Mouse (Mus musculus): Measurements from ENCODE around the gene Krt79. TPM values are rescaled to one million over a fixed set of nuclear protein-coding genes. Genes with fewer than 3 reads are reported as not detected.

Gene Krt79
- polyA plus RNA-seq, 1 experiment = not detected

DNA sequence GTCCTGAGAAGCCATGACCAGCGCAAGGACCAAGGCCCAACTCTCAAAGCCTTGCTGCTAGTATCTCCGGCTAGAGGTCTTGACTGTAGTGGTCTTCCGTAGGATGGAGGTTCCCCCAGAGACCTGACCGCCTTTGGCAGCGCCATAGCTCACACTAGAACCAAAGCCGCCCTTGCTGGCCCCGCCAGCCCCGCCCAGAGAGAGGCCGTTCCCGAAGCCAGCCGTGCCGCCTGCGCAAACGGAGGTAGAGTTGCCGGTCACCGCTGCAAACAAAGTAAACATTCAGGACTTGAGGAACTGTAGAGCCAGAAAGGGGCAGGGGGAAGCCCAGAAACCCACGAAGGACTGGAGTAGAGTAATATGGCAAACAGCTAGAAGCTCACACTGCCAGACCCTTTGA, 10.5 kb downstream of the Krt79 start:
- no peak for TF ChIP-seq POLR2A (IDR thresholded peaks at IDR 0.05; ENCODE audit: borderline replicate concordance, insufficient read depth, low read length)
- no peak for TF ChIP-seq CTCF (IDR thresholded peaks at IDR 0.05; ENCODE audit: borderline replicate concordance, insufficient read depth, low read depth, low read length)

DNA sequence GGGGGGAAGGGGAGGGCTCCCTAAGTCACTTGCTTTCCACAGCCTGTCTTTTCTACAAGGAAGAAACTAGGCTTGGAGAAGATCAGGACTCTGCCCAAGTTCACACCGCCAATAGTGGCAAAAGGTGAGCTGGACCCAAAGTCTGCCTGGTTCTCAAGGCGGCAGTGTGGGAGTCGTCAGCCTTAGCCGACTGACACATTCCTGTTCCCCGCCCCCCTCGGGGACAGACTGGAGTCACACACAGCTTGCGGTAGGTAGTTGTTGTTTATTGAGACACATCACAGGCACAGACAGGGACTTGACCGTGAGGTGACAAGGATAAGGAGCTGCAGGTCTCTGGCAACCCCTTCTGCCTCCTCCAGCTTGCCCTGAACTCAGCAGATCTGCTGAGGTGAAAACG, 11.0 kb downstream of the Krt79 start:
- DNase-seq = no peak
- H3K4me3 ChIP-seq (replicated peaks; ENCODE audit: insufficient read depth, low read depth, low read length) = no peak overlapping the region
- H3K27me3 ChIP-seq (ENCODE audit: control insufficient read depth, insufficient read depth, low read length) = no peaks in the 10 kb centered on the region
- TF ChIP-seq CTCF (IDR thresholded peaks at IDR 0.05; ENCODE audit: borderline replicate concordance, insufficient read depth, low read depth, low read length) (no peak), POLR2A (IDR thresholded peaks at IDR 0.05; ENCODE audit: borderline replicate concordance, insufficient read depth, low read length) (no peak)
- no peak overlapping the region for H3K27ac ChIP-seq (ENCODE audit: insufficient read depth, low read length)
- WGBS = 34% methylated on average over 9 of the region's 9 CpGs
- peaks cover 4% of the 10 kb centered on the region; the same call in 1 of the 2 replicates for H3K4me1 ChIP-seq (ENCODE audit: control insufficient read depth, insufficient read depth, low read length)

More for the DNA sequence above, 10.5 kb downstream of the Krt79 start:
- peaks cover 4% of the 10 kb centered on the region; the same call in 1 of the 2 replicates for H3K4me1 ChIP-seq (ENCODE audit: control insufficient read depth, insufficient read depth, low read length)
- H3K4me3 ChIP-seq (replicated peaks; ENCODE audit: insufficient read depth, low read depth, low read length) = no peak overlapping the region
- H3K27ac ChIP-seq (ENCODE audit: insufficient read depth, low read length) = no peak overlapping the region
- no peaks in the 10 kb centered on the region for H3K27me3 ChIP-seq (ENCODE audit: control insufficient read depth, insufficient read depth, low read length)
- WGBS = 12% methylated on average over 17 of the region's 17 CpGs
- no peak for DNase-seq

DNA sequence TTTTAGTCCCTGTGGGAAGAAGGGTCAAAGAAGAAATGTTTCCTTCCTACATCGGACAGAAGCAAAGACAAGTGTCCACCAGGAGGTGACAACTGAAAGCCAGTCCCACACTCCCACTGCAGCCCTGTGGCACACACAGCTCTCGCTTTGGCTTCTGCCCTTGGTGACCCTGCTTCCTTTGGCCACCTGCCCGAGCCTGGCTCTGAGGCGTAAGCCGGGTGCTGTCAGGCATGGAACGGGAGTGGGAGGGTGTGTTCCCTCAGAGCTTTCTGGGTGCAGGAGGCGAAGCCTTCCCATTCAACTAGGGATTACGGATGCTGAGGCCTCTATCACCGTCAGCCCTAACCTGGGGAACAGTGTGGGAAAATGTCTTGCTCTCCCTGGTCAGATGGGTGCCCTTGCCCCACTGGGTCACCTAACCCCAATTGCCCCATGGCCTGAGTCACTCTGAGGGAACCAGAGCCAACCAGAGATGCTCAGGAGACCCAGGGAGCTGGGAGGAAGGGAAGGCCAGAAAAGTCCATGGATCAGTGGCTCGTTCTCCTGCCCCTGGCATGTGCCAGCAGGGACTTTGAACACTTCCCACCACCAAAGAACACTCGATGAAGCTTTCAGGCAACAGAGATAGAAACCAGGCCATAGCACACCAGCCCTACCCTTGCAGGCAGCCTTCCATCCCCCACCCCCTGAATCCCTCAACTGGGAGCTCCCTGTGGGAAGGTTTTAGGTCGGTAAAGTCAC, 12.6 kb downstream of the Krt79 start:
- Histone ChIP-seq H3K4me1 (ENCODE audit: control insufficient read depth, insufficient read depth, low read length) (peaks cover 4% of the 10 kb centered on the region; the same call in 1 of the 2 replicates), H3K27ac (ENCODE audit: insufficient read depth, low read length) (no peak overlapping the region), H3K27me3 (ENCODE audit: control insufficient read depth, insufficient read depth, low read length) (no peaks in the 10 kb centered on the region), H3K4me3 (replicated peaks; ENCODE audit: insufficient read depth, low read depth, low read length) (no peak overlapping the region)
- 54% methylated on average over 12 of the region's 12 CpGs for WGBS
- DNase-seq = no peak
- TF ChIP-seq CTCF (IDR thresholded peaks at IDR 0.05; ENCODE audit: borderline replicate concordance, insufficient read depth, low read depth, low read length) = no peak
- TF ChIP-seq POLR2A (IDR thresholded peaks at IDR 0.05; ENCODE audit: borderline replicate concordance, insufficient read depth, low read length) = no peak

DNA sequence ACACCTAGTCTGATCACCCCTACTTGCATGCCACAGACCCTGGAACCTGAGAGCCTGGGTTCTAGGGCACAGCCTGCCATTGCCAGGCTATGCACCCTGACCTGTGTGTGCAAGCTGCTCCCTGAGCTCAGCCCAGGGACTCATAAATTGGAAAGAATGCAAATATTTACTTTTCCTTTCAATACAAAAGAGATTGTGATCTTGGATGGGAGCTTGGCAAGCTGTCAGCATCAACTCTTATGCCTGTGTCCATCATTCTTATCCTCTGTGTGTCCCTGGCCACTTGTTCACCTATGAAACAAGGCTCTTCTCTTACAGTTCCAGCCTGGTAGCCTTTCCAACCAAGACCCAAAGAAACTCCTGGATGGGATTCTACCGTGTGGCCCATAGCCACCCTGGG, 15.1 kb downstream of the Krt79 start:
- Histone ChIP-seq H3K27ac (ENCODE audit: insufficient read depth, low read length) (no peak overlapping the region), H3K4me1 (ENCODE audit: control insufficient read depth, insufficient read depth, low read length) (no peaks in the 10 kb centered on the region), H3K4me3 (replicated peaks; ENCODE audit: insufficient read depth, low read depth, low read length) (no peak overlapping the region), H3K27me3 (ENCODE audit: control insufficient read depth, insufficient read depth, low read length) (no peaks in the 10 kb centered on the region)
- WGBS = 98% methylated on average over 1 of the region's 1 CpGs
- DNase-seq = no peak
- TF ChIP-seq CTCF (IDR thresholded peaks at IDR 0.05; ENCODE audit: borderline replicate concordance, insufficient read depth, low read depth, low read length) (no peak), POLR2A (IDR thresholded peaks at IDR 0.05; ENCODE audit: borderline replicate concordance, insufficient read depth, low read length) (no peak)

DNA sequence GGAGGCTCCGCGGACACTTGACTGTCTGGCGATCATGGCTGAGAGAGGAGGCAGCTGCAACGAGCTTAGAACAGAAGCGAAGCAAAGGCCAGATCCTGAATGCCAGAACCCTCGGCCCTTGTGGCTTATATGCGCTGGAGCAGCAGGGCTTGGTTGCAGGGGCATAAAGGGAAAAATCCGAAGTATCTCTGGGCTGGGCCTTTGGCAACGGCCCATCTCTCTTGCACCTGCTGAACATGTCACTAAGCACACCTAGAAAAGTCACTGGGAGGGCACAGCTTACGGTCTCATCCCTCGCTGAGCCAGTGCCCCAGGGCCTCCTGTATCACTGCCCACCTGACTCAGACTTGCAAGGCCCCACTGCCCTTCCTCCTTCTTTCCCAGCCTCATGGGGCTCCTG, 15.5 kb downstream of the Krt79 start, which contains the start of gene Krt4:
Krt4 (minus strand) TSS at position 101 of the 400 bp plus-strand sequence.
- H3K4me1 ChIP-seq (ENCODE audit: control insufficient read depth, insufficient read depth, low read length) = no peaks in the 10 kb centered on the region
- no peaks in the 10 kb centered on the region for H3K27me3 ChIP-seq (ENCODE audit: control insufficient read depth, insufficient read depth, low read length)
- TF ChIP-seq CTCF (IDR thresholded peaks at IDR 0.05; ENCODE audit: borderline replicate concordance, insufficient read depth, low read depth, low read length) (no peak), POLR2A (IDR thresholded peaks at IDR 0.05; ENCODE audit: borderline replicate concordance, insufficient read depth, low read length) (no peak)
- DNase-seq = no peak
- no peak within 1 kb of the TSS for H3K27ac ChIP-seq (ENCODE audit: insufficient read depth, low read length)
- no peak within 1 kb of the TSS for H3K4me3 ChIP-seq (replicated peaks; ENCODE audit: insufficient read depth, low read depth, low read length)
- WGBS = 74% methylated on average over 11 of the region's 11 CpGs

DNA sequence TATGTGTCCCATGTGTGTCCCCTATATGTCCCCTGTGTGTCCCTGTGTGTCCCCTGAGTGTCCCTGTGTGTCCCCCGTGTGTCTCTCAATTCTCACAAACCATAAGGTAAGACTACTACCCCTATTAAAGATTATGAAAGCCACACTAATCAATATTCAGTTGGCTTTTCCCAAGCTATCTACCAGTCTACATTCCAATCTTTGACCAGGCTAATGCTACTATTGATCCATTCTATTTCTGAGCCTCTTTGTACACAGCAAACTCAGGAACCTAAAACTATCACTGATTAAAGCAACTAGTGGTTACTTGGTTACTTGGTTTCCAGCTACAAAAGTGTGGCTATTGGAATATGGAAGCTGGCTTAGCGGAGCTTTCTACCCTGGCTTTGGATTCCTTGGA, 17.8 kb downstream of the Krt79 start:
- no peaks in the 10 kb centered on the region for H3K4me1 ChIP-seq (ENCODE audit: control insufficient read depth, insufficient read depth, low read length)
- no peak overlapping the region for H3K4me3 ChIP-seq (replicated peaks; ENCODE audit: insufficient read depth, low read depth, low read length)
- TF ChIP-seq POLR2A (IDR thresholded peaks at IDR 0.05; ENCODE audit: borderline replicate concordance, insufficient read depth, low read length) (no peak), CTCF (IDR thresholded peaks at IDR 0.05; ENCODE audit: borderline replicate concordance, insufficient read depth, low read depth, low read length) (no peak)
- DNase-seq = no peak
- no peaks in the 10 kb centered on the region for H3K27me3 ChIP-seq (ENCODE audit: control insufficient read depth, insufficient read depth, low read length)
- no peak overlapping the region for H3K27ac ChIP-seq (ENCODE audit: insufficient read depth, low read length)
- 94% methylated on average over 2 of the region's 2 CpGs for WGBS

DNA sequence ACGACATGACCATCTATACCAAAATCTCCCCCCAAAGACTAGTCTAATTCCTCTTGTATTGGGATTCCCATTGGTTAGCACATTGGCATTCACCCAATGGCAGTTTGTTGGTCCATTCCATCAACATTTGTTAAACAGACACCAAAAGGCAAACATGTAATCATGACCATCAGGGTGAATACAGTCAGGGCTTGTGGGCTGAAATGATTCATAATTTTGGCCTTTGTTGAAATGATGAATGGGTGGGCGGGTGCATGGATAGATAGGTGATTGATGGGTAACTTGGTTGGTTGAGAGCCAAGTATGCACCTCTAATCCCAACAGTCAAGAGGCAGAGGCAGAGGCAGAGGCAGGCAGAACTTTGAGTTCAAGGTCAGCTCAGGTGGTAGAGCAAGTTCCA, 24.1 kb downstream of the Krt79 start:
- no peak overlapping the region for H3K27ac ChIP-seq (ENCODE audit: insufficient read depth, low read length)
- H3K4me1 ChIP-seq (ENCODE audit: control insufficient read depth, insufficient read depth, low read length) = no peaks in the 10 kb centered on the region
- 70% methylated on average over 2 of the region's 2 CpGs for WGBS
- no peak for DNase-seq
- TF ChIP-seq POLR2A (IDR thresholded peaks at IDR 0.05; ENCODE audit: borderline replicate concordance, insufficient read depth, low read length) = no peak
- TF ChIP-seq CTCF (IDR thresholded peaks at IDR 0.05; ENCODE audit: borderline replicate concordance, insufficient read depth, low read depth, low read length) = no peak
- H3K27me3 ChIP-seq (ENCODE audit: control insufficient read depth, insufficient read depth, low read length) = no peaks in the 10 kb centered on the region
- no peak overlapping the region for H3K4me3 ChIP-seq (replicated peaks; ENCODE audit: insufficient read depth, low read depth, low read length)

DNA sequence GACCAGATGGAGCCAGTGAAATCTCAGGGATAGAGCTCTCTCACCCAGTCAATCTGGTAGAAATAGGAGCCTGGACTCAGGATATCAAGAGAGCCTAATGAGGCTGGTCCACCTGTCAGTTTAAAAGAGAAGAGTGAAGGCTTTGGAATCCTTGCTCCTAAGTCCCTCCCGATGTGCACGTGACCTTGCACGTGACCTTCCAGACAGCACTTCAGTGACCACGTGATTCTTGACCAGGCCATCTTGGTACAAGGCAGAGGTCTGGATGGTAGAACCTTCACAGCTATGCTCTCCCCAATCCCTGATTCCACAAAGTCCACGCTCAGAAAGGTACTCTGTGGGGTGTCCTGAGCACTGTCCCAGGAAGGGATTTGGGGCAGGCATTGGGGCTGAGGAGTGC, 35.3 kb downstream of the Krt79 start:
- Histone ChIP-seq H3K27me3 (ENCODE audit: control insufficient read depth, insufficient read depth, low read length) (no peaks in the 10 kb centered on the region), H3K27ac (ENCODE audit: insufficient read depth, low read length) (no peak overlapping the region), H3K4me3 (replicated peaks; ENCODE audit: insufficient read depth, low read depth, low read length) (no peak overlapping the region), H3K4me1 (ENCODE audit: control insufficient read depth, insufficient read depth, low read length) (no peaks in the 10 kb centered on the region)
- WGBS = 79% methylated on average over 5 of the region's 5 CpGs
- no peak for DNase-seq
- no peak for TF ChIP-seq CTCF (IDR thresholded peaks at IDR 0.05; ENCODE audit: borderline replicate concordance, insufficient read depth, low read depth, low read length)
- TF ChIP-seq POLR2A (IDR thresholded peaks at IDR 0.05; ENCODE audit: borderline replicate concordance, insufficient read depth, low read length) = no peak

Measured in cerebellum, adult 2 months (tissue).